13 mouse cellular contexts compared by ENCODE assay signal in genomic region chr3:69502009-69502408, GRCm38 (mm10).
A peak's percentile ranks its signal among the peaks of the same experiment; 100 is the strongest.
DNase-seq lines count a peak whose midpoint lies in the region; ATAC-seq and TF ChIP-seq lines count a peak whose summit lies in the region.
"Had no signal": no experiment of that assay in that cellular context is flagged by ENCODE, and none has a peak within 500 bp of the region (broad histone marks: within the 10 kb centered on the region; RNA-seq: fewer than 3 reads in every experiment).

No protein-coding gene starts in this region.

- no peaks in the 10 kb centered on the region for H3K27me3 ChIP-seq in kidney, embryonic 14.5 days (ENCODE audit: control insufficient read depth, insufficient read depth, low read length)
- H3K27me3 ChIP-seq in kidney, adult 2 months (replicated peaks; ENCODE audit: control insufficient read depth, insufficient read depth, low read length): no peaks in the 10 kb centered on the region
- no peaks in the 10 kb centered on the region for H3K27me3 ChIP-seq in hindbrain, embryonic 13.5 days
- H3K27me3 ChIP-seq in neural tube, embryonic 11.5 days (ENCODE audit: control insufficient read depth, insufficient read depth, low read length): no peaks in the 10 kb centered on the region
- H3K27me3 ChIP-seq in thymus, adult 2 months (ENCODE audit: control insufficient read depth, insufficient read depth, low read length): no peaks in the 10 kb centered on the region

- TF ChIP-seq POLR2A in kidney, adult 2 months (IDR thresholded peaks at IDR 0.05; ENCODE audit: low read depth, low read length): no peak
- TF ChIP-seq POLR2A in thymus, adult 2 months (IDR thresholded peaks at IDR 0.05; ENCODE audit: control insufficient read depth, extremely low read depth, insufficient read depth, low read length, poor library complexity): no peak

- no peak for DNase-seq in kidney, adult 2 months
- peak; percentile 40 for DNase-seq in embryo, embryonic 10.5 days (ENCODE audit: low spot score)
- DNase-seq in neural tube, embryonic 11.5 days (ENCODE audit: low spot score): peak; percentile 35
- no peak for DNase-seq in thymus, adult 2 months
- DNase-seq in layer of hippocampus, adult 9-10 months (ENCODE audit: low spot score): no peak
- DNase-seq in left cerebral cortex, postnatal 14 days (ENCODE audit: low spot score in 2 of 2): no peak
- DNase-seq: cerebellum, adult 18-20 months; heart, postnatal 10 days; lung, adult 2 months; thymus, postnatal 14 days had no signal

- TF ChIP-seq CTCF in kidney, adult 2 months (conservative IDR thresholded peaks at IDR 0.05; ENCODE audit: insufficient read depth, insufficient read length, low read depth, low read length): no peak
- TF ChIP-seq CTCF in thymus, adult 2 months (IDR thresholded peaks at IDR 0.05; ENCODE audit: borderline replicate concordance, control insufficient read depth, extremely low read depth, insufficient read depth, low read length, poor library complexity): no peak

- H3K4me2 ChIP-seq in kidney, embryonic 14.5 days (replicated peaks; ENCODE audit: low read depth, low read length): no peak overlapping the region
- no peak overlapping the region for H3K4me2 ChIP-seq in hindbrain, embryonic 13.5 days
- no peak overlapping the region for H3K4me2 ChIP-seq in neural tube, embryonic 11.5 days (ENCODE audit: low read depth)

- H3K9me3 ChIP-seq in kidney, embryonic 14.5 days (ENCODE audit: control insufficient read depth, low read length): no peaks in the 10 kb centered on the region
- no peaks in the 10 kb centered on the region for H3K9me3 ChIP-seq in hindbrain, embryonic 13.5 days
- H3K9me3 ChIP-seq in neural tube, embryonic 11.5 days (ENCODE audit: control insufficient read depth, low read length): no peaks in the 10 kb centered on the region

- peak; percentile 43; the same call in 1 of the 2 replicates for ATAC-seq in kidney, embryonic 14.5 days (ENCODE audit: low FRiP score, low TSS enrichment)
- ATAC-seq in hindbrain, embryonic 13.5 days (ENCODE audit: low FRiP score): peak; percentile 52
- 0 out of 2 replicates have a peak, but pooled peaks have one; percentile 63 for ATAC-seq in neural tube, embryonic 11.5 days (ENCODE audit: insufficient read depth, low FRiP score, low TSS enrichment)

- H3K36me3 ChIP-seq in kidney, embryonic 14.5 days (ENCODE audit: control insufficient read depth, insufficient read depth, low read length): no peaks in the 10 kb centered on the region
- H3K36me3 ChIP-seq in kidney, adult 2 months (ENCODE audit: control insufficient read depth, insufficient read depth, low read length): no peaks in the 10 kb centered on the region
- no peaks in the 10 kb centered on the region for H3K36me3 ChIP-seq in hindbrain, embryonic 13.5 days
- no peaks in the 10 kb centered on the region for H3K36me3 ChIP-seq in neural tube, embryonic 11.5 days (ENCODE audit: control insufficient read depth, insufficient read depth, low read length)
- no peaks in the 10 kb centered on the region for H3K36me3 ChIP-seq in thymus, adult 2 months (ENCODE audit: control insufficient read depth, insufficient read depth, low read length)

- 9% methylated on average over 6 of the region's 6 CpGs for WGBS in kidney, embryonic 14.5 days
- WGBS in kidney, adult 2 months: 36% methylated on average over 6 of the region's 6 CpGs
- WGBS in hindbrain, embryonic 13.5 days: 27% methylated on average over 6 of the region's 6 CpGs
- WGBS in neural tube, embryonic 11.5 days: 12% methylated on average over 6 of the region's 6 CpGs
- WGBS in thymus, adult 2 months: 91% methylated on average over 6 of the region's 6 CpGs

- H3K4me1 ChIP-seq in kidney, embryonic 14.5 days (ENCODE audit: control insufficient read depth, insufficient read depth, low read length): peaks cover 3% of the 10 kb centered on the region; the same call in 1 of the 2 replicates
- H3K4me1 ChIP-seq in kidney, adult 2 months (ENCODE audit: control insufficient read depth, insufficient read depth, low read length): no peaks in the 10 kb centered on the region
- peaks cover 38% of the 10 kb centered on the region for H3K4me1 ChIP-seq in hindbrain, embryonic 13.5 days (replicated peaks)
- no peaks in the 10 kb centered on the region; the same call in 1 of the 2 replicates for H3K4me1 ChIP-seq in neural tube, embryonic 11.5 days (ENCODE audit: control insufficient read depth, insufficient read depth, low read length)
- H3K4me1 ChIP-seq in thymus, adult 2 months (replicated peaks; ENCODE audit: control insufficient read depth, insufficient read depth, low read length): peaks cover 6% of the 10 kb centered on the region

- H3K27ac ChIP-seq in kidney, embryonic 14.5 days (ENCODE audit: low read depth, low read length): no peak overlapping the region
- H3K27ac ChIP-seq in kidney, adult 2 months (ENCODE audit: insufficient read depth, low read depth, low read length): no peak overlapping the region
- peak overlapping the region; percentile 75 for H3K27ac ChIP-seq in hindbrain, embryonic 13.5 days
- H3K27ac ChIP-seq in neural tube, embryonic 11.5 days (ENCODE audit: low read depth, low read length): no peak overlapping the region
- no peak overlapping the region for H3K27ac ChIP-seq in thymus, adult 2 months (ENCODE audit: control insufficient read depth, insufficient read depth, low read length)

- no peak overlapping the region for H3K4me3 ChIP-seq in kidney, embryonic 14.5 days (ENCODE audit: low read length)
- H3K4me3 ChIP-seq in kidney, adult 2 months (ENCODE audit: insufficient read depth, low read depth, low read length): no peak overlapping the region
- no peak overlapping the region for H3K4me3 ChIP-seq in hindbrain, embryonic 13.5 days
- H3K4me3 ChIP-seq in neural tube, embryonic 11.5 days (ENCODE audit: low read depth, low read length): no peak overlapping the region
- H3K4me3 ChIP-seq in thymus, adult 2 months (ENCODE audit: control insufficient read depth, insufficient read depth, low read length): no peak overlapping the region
- H3K4me3 ChIP-seq: myocyte had no signal

- intact Hi-C loops in left cerebral cortex, postnatal 14 days (cut with DNase I): no loop called here

- H3K9ac ChIP-seq in kidney, embryonic 14.5 days (ENCODE audit: low read depth, low read length): no peak overlapping the region
- H3K9ac ChIP-seq in hindbrain, embryonic 13.5 days: no peak overlapping the region
- H3K9ac ChIP-seq in neural tube, embryonic 11.5 days (ENCODE audit: low read length): no peak overlapping the region

Comparison
In these comparisons a context has a peak if more than half of its experiments do, and no peak if none do; other contexts are left out.
1. DNase-seq: peak in embryo, embryonic 10.5 days (single experiment) and neural tube, embryonic 11.5 days (single experiment); none in kidney, adult 2 months (single experiment), thymus, adult 2 months (single experiment), layer of hippocampus, adult 9-10 months (single experiment) and left cerebral cortex, postnatal 14 days (0 of 2).
2. Peak in every context shown above with its lines, with median percentiles within 50 percentile points of each other: ATAC-seq.